Mouse (Mus musculus) lung, postnatal 0 days (tissue): ENCODE data around the gene Gpat3.

Source experiments
- CTCF ChIP-seq: IDR thresholded peaks from 2 replicates; pipeline ENCODE4 v1.5.1; 2016; ENCODE audit warnings: antibody characterized with exemption, mild to moderate bottlenecking
- EP300 ChIP-seq: IDR thresholded peaks from 2 replicates; pipeline ENCODE4 v1.6.1; 2016; ENCODE audit warnings: antibody characterized with exemption, mild to moderate bottlenecking, control low read depth

DNA sequence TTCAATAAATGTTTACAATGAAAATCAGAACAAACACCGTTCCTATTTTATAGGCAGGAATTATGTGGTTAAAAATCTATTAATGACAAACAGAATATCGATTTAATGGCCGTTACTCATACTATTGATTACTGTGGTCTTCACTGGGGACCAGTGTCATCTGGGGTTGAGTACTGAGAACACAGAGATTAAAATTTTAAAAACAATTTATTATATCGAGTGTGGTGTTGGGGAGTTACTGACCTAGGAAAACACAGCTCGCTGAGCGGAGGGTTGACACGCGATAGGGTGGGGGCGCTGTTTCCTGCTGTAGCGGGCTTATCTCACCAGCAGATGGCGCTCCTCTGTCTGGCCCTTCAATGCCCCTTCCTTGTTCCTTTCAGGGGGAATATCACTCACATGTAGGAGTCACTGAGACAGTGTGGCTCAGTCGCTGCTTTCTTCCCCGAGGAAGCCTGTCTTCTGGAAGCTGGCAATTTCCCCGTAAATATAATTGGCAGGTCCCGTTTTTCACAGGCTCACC lies 71.8 kb downstream of the Gpat3 start:
- peak; percentile 95 for TF ChIP-seq CTCF
- no peak for TF ChIP-seq EP300
